Mouse (Mus musculus) lung, postnatal 0 days (tissue): ENCODE measurements at regions not wholly inside any gene's neighbourhood (a gene's known extent, or its start where the extent isn't known, plus 50 kb on each side); places are given as distances from the start of the nearest gene placed in this dataset.
A peak's percentile ranks its signal among the peaks of the same experiment; 100 is the strongest.

Experiments
- ATAC-seq: fragments of 200-750 bp; cut with Nextera tagmentation; 2 replicates; pipeline ENCODE4 v1.8.0; 2017; ENCODE audit warnings: moderate library complexity
- DNase-seq: peaks from one replicate; pipeline ENCODE4 v3.0.0-alpha.2; 2016; ENCODE audit warnings: low spot score
- H3K27ac ChIP-seq: fragments of 300-500 bp; sonication (generic); 2 replicates; pipeline ENCODE4 v1.5.1; 2014; ENCODE audit warnings: antibody characterized with exemption, mild to moderate bottlenecking, low read length, mixed read lengths
- H3K27me3 ChIP-seq: fragments of 300-500 bp; sonication (generic); replicated peaks from 2 replicates; pipeline ENCODE4 v1.6.1; 2014; ENCODE audit warnings: low read length, mixed read lengths; ENCODE audit not compliant: insufficient read depth
- H3K36me3 ChIP-seq: fragments of 300-500 bp; sonication (generic); 2 replicates; pipeline ENCODE4 v1.6.1; 2014; ENCODE audit warnings: low read length, mixed read lengths; ENCODE audit not compliant: insufficient read depth
- H3K4me1 ChIP-seq: fragments of 300-500 bp; sonication (generic); 2 replicates; pipeline ENCODE4 v1.6.1; 2014; ENCODE audit warnings: antibody characterized with exemption, low read depth, low read length, mixed read lengths; ENCODE audit not compliant: insufficient read depth
- H3K4me2 ChIP-seq: fragments of 300-500 bp; sonication (generic); replicated peaks from 2 replicates; pipeline ENCODE4 v1.6.1; 2014; ENCODE audit warnings: low read depth, mild to moderate bottlenecking, low read length, moderate library complexity, mixed read lengths
- H3K4me3 ChIP-seq: fragments of 300-500 bp; sonication (generic); 2 replicates; pipeline ENCODE4 v1.5.1; 2014; ENCODE audit warnings: low read depth, low read length
- H3K9ac ChIP-seq: fragments of 300-500 bp; sonication (generic); replicated peaks from 2 replicates; pipeline ENCODE4 v1.6.1; 2014; ENCODE audit warnings: low read depth, mild to moderate bottlenecking
- H3K9me3 ChIP-seq: fragments of 300-500 bp; sonication (generic); 2 replicates; pipeline ENCODE4 v1.6.1; 2016; ENCODE audit warnings: low read length, mixed read lengths
- CTCF ChIP-seq: IDR thresholded peaks from 2 replicates; pipeline ENCODE4 v1.5.1; 2016; ENCODE audit warnings: antibody characterized with exemption, mild to moderate bottlenecking
- EP300 ChIP-seq: IDR thresholded peaks from 2 replicates; pipeline ENCODE4 v1.6.1; 2016; ENCODE audit warnings: antibody characterized with exemption, mild to moderate bottlenecking, control low read depth
- WGBS: fragments of 180-500 bp; shearing (Covaris S2); extraction: QIAGEN DNeasy Blood & Tissue Kit; methylation state at CpG from one replicate; pipeline ENCODE4 v1.1.7; 2014; 5-methylcytosine and 5-hydroxymethylcytosine counted together

DNA sequence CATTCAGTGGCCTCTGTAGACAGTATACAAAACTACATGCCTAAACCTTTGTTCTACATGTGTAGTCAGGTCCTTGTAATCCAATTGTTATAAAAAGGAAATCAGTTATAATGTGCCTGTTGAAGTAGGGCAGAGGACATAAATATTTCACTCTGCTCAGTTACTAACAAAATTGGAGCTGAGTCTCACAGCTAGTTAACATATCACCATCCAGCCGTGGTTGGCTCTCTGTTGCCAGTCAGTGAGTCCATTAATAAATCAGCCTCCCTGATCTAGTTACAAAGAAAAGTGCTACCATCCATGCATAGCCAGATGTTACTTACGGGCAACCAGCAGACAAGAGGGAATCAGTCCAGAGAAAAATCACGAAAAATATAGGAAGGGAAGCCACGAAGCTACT, 382.8 kb downstream of the Adamts20 start:
- Histone ChIP-seq H3K27me3 (no peaks in the 10 kb centered on the region), H3K9ac (no peak overlapping the region), H3K36me3 (no peaks in the 10 kb centered on the region), H3K4me2 (no peak overlapping the region), H3K4me1 (no peaks in the 10 kb centered on the region), H3K27ac (no peak overlapping the region), H3K4me3 (no peak overlapping the region), H3K9me3 (no peaks in the 10 kb centered on the region)
- ATAC-seq (no peak), DNase-seq (no peak)
- TF ChIP-seq EP300 (no peak), CTCF (no peak)
- WGBS, result 87% methylated on average over 4 of the region's 4 CpGs

DNA sequence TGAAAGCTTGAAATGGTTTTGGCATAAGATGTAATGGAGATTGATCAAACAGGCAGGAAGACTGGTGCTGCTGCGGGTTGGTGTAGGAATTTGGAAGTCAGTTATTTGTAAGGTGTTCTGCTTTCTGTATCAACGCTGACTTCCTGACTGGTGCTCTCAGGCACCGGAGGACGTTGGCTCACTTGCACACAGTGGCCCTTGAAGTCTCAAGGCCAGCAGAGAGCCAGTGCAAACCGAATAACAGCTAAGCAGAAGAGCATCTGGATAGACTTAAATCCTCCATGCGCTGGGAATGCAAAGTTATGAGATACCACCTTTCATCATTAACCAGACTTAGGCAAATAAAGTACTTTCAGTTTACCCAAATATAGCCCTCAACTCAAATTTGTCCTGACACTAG, 388.2 kb downstream of the Adamts20 start:
- no peak overlapping the region for H3K27ac ChIP-seq
- ATAC-seq (no peak), DNase-seq (no peak)
- H3K4me2 ChIP-seq, result no peak overlapping the region
- TF ChIP-seq EP300, result no peak
- no peak for TF ChIP-seq CTCF
- H3K4me3 ChIP-seq, result no peak overlapping the region
- H3K27me3 ChIP-seq, result no peaks in the 10 kb centered on the region
- 70% methylated on average over 6 of the region's 6 CpGs for WGBS
- no peaks in the 10 kb centered on the region for H3K36me3 ChIP-seq
- no peak overlapping the region for H3K9ac ChIP-seq
- H3K4me1 ChIP-seq, result no peaks in the 10 kb centered on the region
- H3K9me3 ChIP-seq, result no peaks in the 10 kb centered on the region

DNA sequence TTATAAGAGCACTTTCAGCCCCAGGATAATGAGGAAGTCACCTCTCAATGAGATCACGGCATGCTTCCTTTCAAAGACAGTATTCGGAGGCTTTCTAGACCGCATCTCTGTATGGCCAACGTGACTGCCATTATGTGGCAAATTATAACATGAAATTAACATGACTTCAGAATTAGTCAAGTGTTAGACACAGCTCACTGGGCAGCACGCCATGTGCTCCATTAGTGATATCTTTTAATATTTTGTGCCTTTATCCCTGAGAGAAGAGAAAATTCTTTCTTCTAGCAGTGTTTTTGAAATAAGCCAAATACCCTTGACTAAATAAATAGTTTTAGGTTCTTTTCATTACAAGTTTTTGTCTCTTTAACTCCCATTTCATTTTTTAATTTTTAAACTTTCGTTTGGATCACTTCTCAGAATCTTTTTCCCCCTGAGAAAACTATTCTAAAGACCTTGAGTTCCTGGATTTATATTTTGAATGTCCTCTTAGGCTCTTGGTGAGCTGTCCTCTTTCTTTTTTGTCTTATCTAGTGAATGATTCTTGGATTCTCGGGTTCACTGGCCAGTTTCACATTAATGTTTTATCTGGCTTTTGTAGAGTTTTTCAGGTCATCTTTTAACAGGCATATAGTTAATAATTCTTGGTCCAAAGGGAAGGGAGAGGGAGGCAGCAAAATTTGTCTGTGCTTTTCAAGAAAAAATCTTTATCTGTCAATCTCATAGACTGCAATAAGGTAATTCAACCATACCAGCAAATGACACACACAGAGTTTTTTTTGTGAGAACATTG, 390.9 kb downstream of the Adamts20 start:
- H3K4me2 ChIP-seq, result no peak overlapping the region
- H3K9ac ChIP-seq, result no peak overlapping the region
- no peak overlapping the region for H3K4me3 ChIP-seq
- WGBS, result 66% methylated on average over 7 of the region's 7 CpGs
- ATAC-seq, result no peak
- no peaks in the 10 kb centered on the region for H3K4me1 ChIP-seq
- DNase-seq, result no peak
- no peak overlapping the region for H3K27ac ChIP-seq
- no peaks in the 10 kb centered on the region for H3K9me3 ChIP-seq
- H3K36me3 ChIP-seq, result no peaks in the 10 kb centered on the region
- no peaks in the 10 kb centered on the region for H3K27me3 ChIP-seq
- TF ChIP-seq EP300, result no peak
- TF ChIP-seq CTCF, result no peak

DNA sequence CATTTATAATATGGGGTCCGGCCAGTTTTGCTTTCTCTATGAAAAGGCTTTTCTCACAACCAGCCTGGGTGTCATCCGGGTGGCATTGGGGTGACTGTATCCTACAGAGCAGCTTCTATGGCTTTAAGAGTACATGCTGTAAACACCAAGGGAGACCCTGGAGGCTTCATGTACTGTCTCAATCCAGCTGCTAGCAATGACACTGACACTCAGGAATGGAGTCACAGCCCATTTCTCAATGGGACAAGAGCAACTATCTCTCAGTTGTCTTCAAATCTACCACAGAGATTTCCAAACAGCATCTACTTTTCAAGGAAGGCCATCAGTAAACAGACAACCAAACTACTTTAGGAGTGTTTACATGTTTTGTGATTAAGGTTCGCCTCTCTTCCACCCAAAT, 397.5 kb downstream of the Adamts20 start:
- 65% methylated on average over 3 of the region's 3 CpGs for WGBS
- Histone ChIP-seq H3K27ac (no peak overlapping the region), H3K9ac (no peak overlapping the region), H3K9me3 (no peaks in the 10 kb centered on the region), H3K4me2 (no peak overlapping the region), H3K27me3 (no peaks in the 10 kb centered on the region), H3K36me3 (no peaks in the 10 kb centered on the region), H3K4me3 (no peak overlapping the region), H3K4me1 (no peaks in the 10 kb centered on the region)
- peak; percentile 56 for DNase-seq
- no peak for ATAC-seq
- TF ChIP-seq CTCF, result no peak
- TF ChIP-seq EP300, result no peak

DNA sequence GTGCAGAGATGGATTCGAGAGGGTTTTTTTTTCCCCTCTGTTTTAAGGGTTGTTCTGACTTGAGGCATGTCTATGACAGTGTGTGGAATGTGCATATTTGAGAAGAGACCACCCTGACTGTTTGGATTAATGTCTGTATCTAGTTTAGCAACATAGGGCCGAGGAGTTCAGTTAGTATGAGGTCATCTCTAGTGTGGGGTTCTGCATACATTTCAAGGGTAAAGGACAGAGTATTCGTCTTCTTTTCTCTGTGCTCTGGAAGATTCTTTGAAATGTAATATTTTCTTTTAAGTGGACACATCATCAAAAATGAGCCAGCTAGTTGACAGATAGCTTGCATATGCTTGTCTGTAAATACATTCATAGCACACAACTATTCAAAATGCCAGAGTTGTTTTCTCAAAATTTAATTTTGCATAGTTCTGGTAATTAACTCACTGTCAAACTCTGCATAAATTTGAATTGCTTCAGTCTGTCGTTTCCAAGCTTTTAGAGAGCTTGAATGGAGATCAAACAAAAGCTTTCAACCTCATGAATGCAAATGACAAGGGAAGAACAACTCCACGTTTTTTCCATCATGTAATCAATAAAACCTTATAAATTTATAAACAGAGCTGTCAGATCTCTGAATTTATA, 415.5 kb downstream of the Adamts20 start:
- TF ChIP-seq EP300 (0 out of 2 replicates have a peak, but pooled peaks have one; percentile 11), CTCF (no peak)
- ATAC-seq, result peak; percentile 33; the same call in 1 of the 2 replicates
- 23% methylated on average over 5 of the region's 5 CpGs for WGBS
- no peak overlapping the region for H3K9ac ChIP-seq
- peaks cover 4% of the 10 kb centered on the region; the same call in 1 of the 2 replicates for H3K4me1 ChIP-seq
- DNase-seq, result no peak
- no peak overlapping the region for H3K4me3 ChIP-seq
- H3K27me3 ChIP-seq, result no peaks in the 10 kb centered on the region
- H3K27ac ChIP-seq, result no peak overlapping the region
- H3K4me2 ChIP-seq, result no peak overlapping the region
- no peaks in the 10 kb centered on the region for H3K9me3 ChIP-seq
- no peaks in the 10 kb centered on the region for H3K36me3 ChIP-seq

DNA sequence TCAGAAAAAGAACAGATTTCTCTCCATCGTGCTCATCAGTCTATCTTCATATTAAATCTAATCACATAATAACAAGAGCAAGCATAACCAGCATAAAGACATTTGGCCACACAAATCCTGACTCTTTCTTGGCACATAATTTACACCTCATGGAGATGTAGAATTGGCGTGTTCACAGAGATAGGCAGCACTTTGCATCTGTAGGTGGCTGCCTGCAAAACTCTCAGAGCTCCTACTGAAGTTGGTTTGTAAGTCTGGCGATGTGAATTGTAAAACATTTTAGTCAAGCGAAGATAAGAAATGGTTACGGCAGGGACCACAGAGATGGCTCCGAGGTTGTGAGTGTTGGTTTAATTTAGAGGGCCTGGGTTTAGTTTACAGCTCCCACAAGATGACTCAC, 419.0 kb downstream of the Adamts20 start:
- H3K9me3 ChIP-seq, result no peaks in the 10 kb centered on the region
- 68% methylated on average over 6 of the region's 6 CpGs for WGBS
- H3K4me3 ChIP-seq, result no peak overlapping the region
- H3K27me3 ChIP-seq, result no peaks in the 10 kb centered on the region
- H3K36me3 ChIP-seq, result no peaks in the 10 kb centered on the region
- DNase-seq, result no peak
- H3K9ac ChIP-seq, result no peak overlapping the region
- no peak overlapping the region for H3K4me2 ChIP-seq
- H3K27ac ChIP-seq, result no peak overlapping the region
- no peak for ATAC-seq
- H3K4me1 ChIP-seq, result peaks cover 4% of the 10 kb centered on the region; the same call in 1 of the 2 replicates
- no peak for TF ChIP-seq EP300
- TF ChIP-seq CTCF, result no peak
